Mouse (Mus musculus) midbrain, embryonic 10.5 days (tissue): Measurements from ENCODE around the gene Cd274. TPM values are rescaled to one million over a fixed set of nuclear protein-coding genes. Genes with fewer than 3 reads are reported as not detected.

ENCODE experiments used
- DNase-seq: peaks from one replicate; pipeline ENCODE4 v3.0.0-alpha.2; 2017; ENCODE audit warnings: low spot score
- H3K27ac ChIP-seq: fragments of 300-500 bp; sonication (generic); replicated peaks from 2 replicates; pipeline ENCODE4 v1.5.1; 2016; ENCODE audit warnings: mild to moderate bottlenecking
- H3K27me3 ChIP-seq: fragments of 300-500 bp; sonication (generic); 2 replicates; pipeline ENCODE4 v1.6.1; 2016; ENCODE audit warnings: low read depth, mild to moderate bottlenecking; ENCODE audit not compliant: poor library complexity, severe bottlenecking
- H3K36me3 ChIP-seq: fragments of 300-500 bp; sonication (generic); 2 replicates; pipeline ENCODE4 v1.6.1; 2016; ENCODE audit warnings: mild to moderate bottlenecking, moderate library complexity
- H3K4me1 ChIP-seq: fragments of 300-500 bp; sonication (generic); 2 replicates; pipeline ENCODE4 v1.6.1; 2016
- H3K4me3 ChIP-seq: fragments of 300-500 bp; sonication (generic); 2 replicates; pipeline ENCODE4 v1.5.1; 2016; ENCODE audit warnings: mild to moderate bottlenecking, moderate library complexity
- H3K9me3 ChIP-seq: fragments of 300-500 bp; sonication (generic); replicated peaks from 2 replicates; pipeline ENCODE4 v1.6.1; 2016; ENCODE audit warnings: mild to moderate bottlenecking
- WGBS: fragments of 180-500 bp; shearing (Covaris S2); methylation state at CpG from one replicate; pipeline ENCODE4 v1.1.7; 2016; 5-methylcytosine and 5-hydroxymethylcytosine counted together
- polyA plus RNA-seq: library from polyadenylated mRNA; unstranded; fragments of >200 nt; fragmentation: Nextera tagmentation; extraction: Ambion mirVana; gene quantifications from 2 replicates; pipeline ENCODE4 v1.2.1, GENCODE M21; 2016

The Cd274 gene
- polyA plus RNA-seq, 1 experiment from 2014 or later, result 0.38 TPM

DNA sequence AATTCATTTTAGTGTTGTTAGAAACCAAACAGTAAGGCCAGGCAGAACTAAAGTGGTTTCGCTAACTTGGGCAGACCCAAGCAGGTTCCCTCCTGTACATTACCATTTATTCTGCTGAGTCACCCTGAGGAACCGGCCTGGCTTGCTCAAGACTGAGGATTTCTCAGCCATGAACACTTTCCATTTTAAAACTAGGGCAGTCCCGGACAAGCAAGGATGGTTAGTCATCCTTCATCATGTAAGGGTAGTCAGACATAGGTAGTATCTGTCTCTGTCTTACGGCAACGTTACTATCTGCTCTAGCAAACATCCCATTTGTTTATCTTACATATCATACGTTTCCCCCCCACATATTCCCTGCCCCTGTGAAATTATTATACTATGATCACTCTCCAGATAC, 17.7 kb downstream of the Cd274 start:
- no peaks in the 10 kb centered on the region for H3K9me3 ChIP-seq
- no peak overlapping the region for H3K4me3 ChIP-seq
- no peaks in the 10 kb centered on the region for H3K4me1 ChIP-seq
- H3K36me3 ChIP-seq, result no peaks in the 10 kb centered on the region
- no peak overlapping the region for H3K27ac ChIP-seq
- no peak for DNase-seq
- WGBS, result 87% methylated on average over 6 of the region's 6 CpGs
- no peaks in the 10 kb centered on the region for H3K27me3 ChIP-seq

GRCm38 (mm10) chr19:29385822-29386221, 18.6 kb downstream of the Cd274 start:
- Histone ChIP-seq H3K4me3 (no peak overlapping the region), H3K9me3 (no peaks in the 10 kb centered on the region), H3K36me3 (no peaks in the 10 kb centered on the region), H3K4me1 (no peaks in the 10 kb centered on the region), H3K27ac (no peak overlapping the region), H3K27me3 (no peaks in the 10 kb centered on the region)
- WGBS, result 90% methylated on average over 4 of the region's 4 CpGs
- no peak for DNase-seq

GRCm38 (mm10) chr19:29388818-29389217, 21.6 kb downstream of the Cd274 start:
- H3K36me3 ChIP-seq, result no peaks in the 10 kb centered on the region
- DNase-seq, result no peak
- H3K27ac ChIP-seq, result no peak overlapping the region
- H3K4me1 ChIP-seq, result no peaks in the 10 kb centered on the region
- H3K27me3 ChIP-seq, result no peaks in the 10 kb centered on the region
- 89% methylated on average over 1 of the region's 1 CpGs for WGBS
- H3K9me3 ChIP-seq, result no peaks in the 10 kb centered on the region
- H3K4me3 ChIP-seq, result no peak overlapping the region

DNA sequence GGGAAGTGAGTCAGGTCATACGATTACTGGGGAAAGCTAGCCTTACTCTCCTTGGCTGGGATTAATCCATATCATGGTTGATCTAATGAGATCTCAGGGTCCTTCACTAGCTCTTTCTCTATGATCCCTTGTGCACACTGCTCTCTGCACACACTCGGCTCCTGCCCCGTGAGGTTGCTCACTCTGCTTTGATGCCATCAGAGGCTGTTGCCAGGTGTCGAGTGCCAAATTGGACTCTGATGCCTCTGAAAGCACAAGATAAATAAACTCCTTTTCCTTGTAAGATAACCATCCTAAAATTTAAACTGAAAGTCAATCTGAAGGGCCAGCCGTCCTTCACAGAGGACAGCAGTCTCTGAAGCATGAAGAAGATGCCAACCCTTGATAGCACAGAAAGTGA, 23.2 kb downstream of the Cd274 start:
- DNase-seq, result no peak

DNA sequence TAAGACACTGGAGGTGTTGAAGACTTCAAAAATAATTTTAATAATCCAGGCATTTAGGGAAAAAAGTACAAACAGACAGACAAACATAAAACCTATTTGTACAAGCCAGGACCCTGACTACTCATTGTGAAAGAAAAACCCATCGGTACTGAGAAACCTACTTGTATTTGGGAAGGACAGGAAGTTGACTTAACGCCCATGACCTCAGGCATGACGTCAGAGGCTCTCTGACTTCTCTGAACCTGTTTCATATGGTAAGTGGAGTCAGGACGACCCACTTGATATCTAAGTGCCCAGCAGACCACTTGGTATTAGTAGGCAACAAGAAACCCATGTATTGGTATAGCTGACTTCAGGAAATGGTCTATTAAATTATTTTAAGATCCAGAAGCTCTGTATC, 24.0 kb downstream of the Cd274 start:
- DNase-seq, result no peak
- WGBS, result 78% methylated on average over 4 of the region's 4 CpGs

More for the DNA sequence above, 23.2 kb downstream of the Cd274 start:
- Histone ChIP-seq H3K27me3 (no peaks in the 10 kb centered on the region), H3K4me1 (no peaks in the 10 kb centered on the region), H3K9me3 (no peaks in the 10 kb centered on the region), H3K27ac (no peak overlapping the region), H3K4me3 (no peak overlapping the region), H3K36me3 (no peaks in the 10 kb centered on the region)
- WGBS, result 88% methylated on average over 5 of the region's 5 CpGs

GRCm38 (mm10) chr19:29393333-29393732, 26.1 kb downstream of the Cd274 start:
- WGBS, result 90% methylated on average over 9 of the region's 9 CpGs
- no peaks in the 10 kb centered on the region for H3K4me1 ChIP-seq
- DNase-seq, result no peak
- H3K4me3 ChIP-seq, result no peak overlapping the region
- H3K27ac ChIP-seq, result no peak overlapping the region
- H3K27me3 ChIP-seq, result no peaks in the 10 kb centered on the region
- H3K36me3 ChIP-seq, result no peaks in the 10 kb centered on the region
- peaks cover 6% of the 10 kb centered on the region for H3K9me3 ChIP-seq

More for the DNA sequence above, 24.0 kb downstream of the Cd274 start:
- no peaks in the 10 kb centered on the region for H3K27me3 ChIP-seq
- H3K4me1 ChIP-seq, result no peaks in the 10 kb centered on the region
- no peak overlapping the region for H3K4me3 ChIP-seq
- no peaks in the 10 kb centered on the region for H3K36me3 ChIP-seq
- H3K27ac ChIP-seq, result no peak overlapping the region
- no peaks in the 10 kb centered on the region for H3K9me3 ChIP-seq

GRCm38 (mm10) chr19:29394721-29395120, 27.5 kb downstream of the Cd274 start:
- no peaks in the 10 kb centered on the region for H3K4me1 ChIP-seq
- no peaks in the 10 kb centered on the region for H3K36me3 ChIP-seq
- no peak overlapping the region for H3K4me3 ChIP-seq
- no peak overlapping the region for H3K27ac ChIP-seq
- WGBS, result 94% methylated on average over 2 of the region's 2 CpGs
- H3K27me3 ChIP-seq, result no peaks in the 10 kb centered on the region
- H3K9me3 ChIP-seq, result peaks cover 11% of the 10 kb centered on the region
- DNase-seq, result no peak

DNA sequence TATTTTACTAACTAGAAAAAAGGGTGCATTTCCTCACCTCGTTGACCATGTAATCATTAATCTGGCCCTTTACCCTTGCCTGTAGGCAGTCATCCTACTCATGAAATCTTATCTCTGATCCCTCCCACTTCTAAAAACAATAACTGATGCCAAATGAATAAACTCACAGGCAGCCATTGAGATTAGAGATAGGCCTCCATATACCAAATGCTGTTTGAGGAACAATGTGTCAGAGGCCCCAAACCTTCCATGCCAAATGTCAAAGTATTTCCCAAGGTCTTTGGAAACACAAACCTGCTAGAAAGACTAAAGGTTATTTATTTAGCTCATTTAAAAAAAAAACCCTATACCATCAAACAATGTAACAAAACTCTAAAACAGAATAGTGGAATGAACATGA, 29.1 kb downstream of the Cd274 start:
- H3K27me3 ChIP-seq, result no peaks in the 10 kb centered on the region
- no peaks in the 10 kb centered on the region for H3K36me3 ChIP-seq
- no peak overlapping the region for H3K27ac ChIP-seq
- peaks cover 11% of the 10 kb centered on the region for H3K9me3 ChIP-seq
- no peak for DNase-seq
- H3K4me1 ChIP-seq, result no peaks in the 10 kb centered on the region
- no peak overlapping the region for H3K4me3 ChIP-seq
- 84% methylated on average over 1 of the region's 1 CpGs for WGBS

GRCm38 (mm10) chr19:29399786-29400185, 32.5 kb downstream of the Cd274 start:
- Histone ChIP-seq H3K36me3 (no peaks in the 10 kb centered on the region), H3K27me3 (no peaks in the 10 kb centered on the region), H3K4me3 (no peak overlapping the region), H3K4me1 (no peaks in the 10 kb centered on the region), H3K9me3 (peaks cover 11% of the 10 kb centered on the region), H3K27ac (no peak overlapping the region)
- WGBS, result 94% methylated on average over 4 of the region's 4 CpGs
- DNase-seq, result no peak

- DNase-seq, result no peak
- Histone ChIP-seq H3K9me3 (peaks cover 11% of the 10 kb centered on the region), H3K27ac (no peak overlapping the region), H3K27me3 (no peaks in the 10 kb centered on the region), H3K4me1 (no peaks in the 10 kb centered on the region), H3K36me3 (no peaks in the 10 kb centered on the region), H3K4me3 (no peak overlapping the region)
- 90% methylated on average over 3 of the region's 3 CpGs for WGBS
Observed at GRCm38 (mm10) chr19:29400466-29400865, 33.2 kb downstream of the Cd274 start.

DNA sequence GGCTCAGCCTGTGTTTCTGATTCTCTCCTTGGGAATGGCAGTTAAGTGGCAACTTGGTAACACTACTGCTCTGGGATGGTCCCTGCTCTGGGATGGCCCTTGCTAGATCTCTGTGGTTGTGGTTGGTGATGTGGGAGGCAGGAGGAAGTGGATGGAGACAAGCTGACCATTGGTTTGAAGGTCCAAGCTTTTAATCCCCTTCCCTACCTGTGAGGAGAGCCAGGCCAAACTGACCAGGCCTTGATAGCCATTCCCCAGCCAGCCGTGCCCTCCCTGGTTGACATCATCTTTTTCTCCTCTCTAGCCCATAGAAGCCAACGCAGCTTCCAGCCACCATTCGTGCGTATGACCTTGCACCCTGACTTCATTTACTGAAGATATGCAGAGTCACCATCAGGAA, 35.4 kb downstream of the Cd274 start:
- no peak for DNase-seq
- no peaks in the 10 kb centered on the region for H3K4me1 ChIP-seq
- H3K4me3 ChIP-seq, result no peak overlapping the region
- no peak overlapping the region for H3K27ac ChIP-seq
- peaks cover 11% of the 10 kb centered on the region for H3K9me3 ChIP-seq
- WGBS, result 93% methylated on average over 4 of the region's 4 CpGs
- no peaks in the 10 kb centered on the region for H3K36me3 ChIP-seq
- no peaks in the 10 kb centered on the region for H3K27me3 ChIP-seq

DNA sequence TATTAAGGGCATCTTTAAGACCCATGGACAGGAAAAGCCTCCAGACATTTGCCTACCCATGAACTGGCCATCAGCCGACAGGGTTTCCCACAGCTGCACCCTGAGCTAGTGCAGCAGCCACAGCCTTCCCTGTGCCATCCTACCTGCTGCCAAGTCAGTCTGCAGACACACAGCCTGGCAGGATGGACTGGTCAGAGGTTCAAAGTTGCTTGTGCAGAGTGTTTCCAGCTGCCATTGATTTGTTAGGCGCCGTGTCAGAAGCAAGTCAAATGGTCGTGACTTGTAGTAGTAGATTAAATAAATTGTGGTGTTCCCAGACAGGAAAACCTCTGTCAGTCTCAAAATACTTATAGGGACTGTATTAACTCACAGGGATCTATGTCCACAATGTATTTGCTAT, 36.0 kb downstream of the Cd274 start:
- no peaks in the 10 kb centered on the region for H3K27me3 ChIP-seq
- H3K4me1 ChIP-seq, result no peaks in the 10 kb centered on the region
- 91% methylated on average over 4 of the region's 4 CpGs for WGBS
- H3K4me3 ChIP-seq, result no peak overlapping the region
- DNase-seq, result no peak
- peaks cover 6% of the 10 kb centered on the region for H3K9me3 ChIP-seq
- no peaks in the 10 kb centered on the region for H3K36me3 ChIP-seq
- H3K27ac ChIP-seq, result no peak overlapping the region

DNA sequence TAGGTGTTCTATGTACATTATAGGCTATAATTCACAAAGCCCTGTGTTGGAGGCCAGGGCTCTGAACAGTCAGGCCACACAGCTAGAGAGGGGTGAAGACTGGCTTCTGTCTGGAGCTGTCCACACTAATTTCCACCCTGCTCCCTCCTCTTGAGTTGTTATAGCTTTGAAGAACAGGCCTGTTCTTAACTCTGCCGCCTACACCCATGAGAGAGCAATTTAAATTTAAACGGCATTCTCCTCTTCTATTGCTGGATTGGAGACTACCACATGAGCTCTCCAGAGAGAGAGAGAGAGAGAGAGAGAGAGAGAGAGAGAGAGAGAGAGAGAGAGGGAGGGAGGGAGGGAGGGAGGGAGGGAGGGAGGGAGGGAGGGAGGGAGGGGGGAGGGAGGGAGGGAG, 38.1 kb downstream of the Cd274 start:
- WGBS, result 81% methylated on average over 2 of the region's 2 CpGs
- H3K4me1 ChIP-seq, result no peaks in the 10 kb centered on the region
- no peaks in the 10 kb centered on the region for H3K9me3 ChIP-seq
- no peak overlapping the region for H3K27ac ChIP-seq
- H3K27me3 ChIP-seq, result no peaks in the 10 kb centered on the region
- no peak overlapping the region for H3K4me3 ChIP-seq
- H3K36me3 ChIP-seq, result no peaks in the 10 kb centered on the region
- DNase-seq, result no peak
